Mouse (Mus musculus): ENCODE results near the gene Catsper4.
A peak's percentile ranks its signal among the peaks of the same experiment; 100 is the strongest.
"Not testable (repeated sequence)": the region's sequence is repeated elsewhere in the genome, so short reads cannot be mapped to it uniquely, and the experiment has no call there.

Gene Catsper4

GRCm38 (mm10) chr4:134227194-134227593 lies at the start of gene Catsper4:
Catsper4 (minus strand) TSS chr4:134227383.
- no peak for DNase-seq (ENCODE audit: low read depth)

DNA sequence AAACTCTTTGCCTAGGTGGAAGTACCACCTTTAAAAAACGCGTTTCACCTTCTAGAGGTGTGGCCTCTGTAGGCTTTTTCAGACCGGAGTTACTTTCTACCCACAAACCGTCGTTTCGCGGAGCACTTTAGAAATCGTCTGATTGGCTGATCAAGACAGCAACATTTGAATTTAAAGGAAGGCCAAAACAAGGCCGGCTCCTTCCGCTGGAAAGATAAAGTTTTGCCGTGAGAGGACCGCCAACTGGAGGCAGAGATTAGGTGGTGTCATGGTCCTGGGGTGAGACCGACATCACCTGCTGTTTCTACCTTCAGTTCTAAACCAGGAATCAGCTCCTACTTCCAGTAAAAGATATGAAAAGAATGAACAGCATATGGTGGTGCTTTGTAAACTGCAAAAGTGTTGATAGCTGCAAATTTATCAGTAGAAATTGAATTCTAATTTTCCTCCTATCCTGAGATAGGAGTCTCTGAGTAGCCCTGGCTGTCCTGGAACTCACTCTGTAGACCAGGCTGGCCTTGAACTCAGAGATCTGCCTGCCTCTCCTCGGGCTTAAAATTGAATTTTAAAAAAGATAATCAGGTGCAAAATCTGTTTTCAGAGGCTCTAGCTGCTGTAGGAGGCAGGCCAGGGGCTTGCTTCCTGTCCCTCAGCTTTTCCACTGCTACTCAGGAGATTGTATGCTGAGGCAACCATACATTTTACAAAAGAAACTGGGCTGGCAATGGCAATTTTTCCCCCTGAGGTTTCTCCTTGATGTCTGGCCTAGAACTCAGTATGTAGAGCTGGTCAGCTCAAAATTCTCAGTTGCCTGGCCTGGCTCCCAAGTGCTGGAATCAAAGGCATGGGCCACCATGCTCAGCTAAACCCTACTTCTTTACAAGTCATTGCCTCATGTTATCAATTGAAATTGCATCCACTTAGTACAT lies 46.5 kb upstream of the Catsper4 start:
- peak; percentile 54 for DNase-seq (ENCODE audit: low read depth)

DNA sequence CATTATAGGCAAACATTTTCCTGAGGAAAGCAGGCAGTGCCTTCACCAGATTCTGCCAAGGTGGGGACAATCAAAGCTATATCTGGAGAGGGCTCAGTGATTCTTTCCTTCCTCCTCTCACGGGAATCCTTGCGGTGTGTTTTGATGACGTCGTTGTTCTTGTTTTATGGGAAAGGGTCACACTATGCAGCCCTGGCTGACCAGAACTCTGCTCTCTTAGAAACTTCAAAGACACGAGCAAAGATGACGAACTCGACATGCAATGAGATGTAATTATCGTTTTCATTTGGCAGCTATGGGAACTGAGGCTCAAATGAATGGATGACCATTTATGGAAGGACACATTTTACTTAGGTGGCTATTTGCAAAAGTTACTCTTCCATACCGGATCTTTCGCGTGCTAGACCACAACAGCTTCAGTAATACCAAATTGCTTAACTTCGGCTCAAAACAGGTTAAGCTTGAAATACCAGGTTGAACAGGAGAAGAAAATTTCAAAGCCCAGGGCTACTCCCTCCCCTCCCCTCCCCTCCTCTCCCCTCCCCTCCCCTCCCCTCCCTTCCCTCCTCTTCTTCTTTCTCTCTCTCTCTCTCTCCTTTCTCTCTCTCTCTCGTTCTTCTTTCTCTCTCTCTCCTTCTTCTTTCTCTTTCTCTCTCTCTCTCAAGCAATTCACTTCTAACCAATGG lies 45.7 kb upstream of the Catsper4 start:
- DNase-seq (ENCODE audit: low read depth): no peak

GRCm38 (mm10) chr4:134271979-134272378 lies 44.8 kb upstream of the Catsper4 start:
- DNase-seq (ENCODE audit: low read depth): no peak

- DNase-seq (ENCODE audit: low read depth): not testable (repeated sequence)
These were observed 42.4 kb upstream of the Catsper4 start for GRCm38 (mm10) chr4:134269622-134270021.

DNA sequence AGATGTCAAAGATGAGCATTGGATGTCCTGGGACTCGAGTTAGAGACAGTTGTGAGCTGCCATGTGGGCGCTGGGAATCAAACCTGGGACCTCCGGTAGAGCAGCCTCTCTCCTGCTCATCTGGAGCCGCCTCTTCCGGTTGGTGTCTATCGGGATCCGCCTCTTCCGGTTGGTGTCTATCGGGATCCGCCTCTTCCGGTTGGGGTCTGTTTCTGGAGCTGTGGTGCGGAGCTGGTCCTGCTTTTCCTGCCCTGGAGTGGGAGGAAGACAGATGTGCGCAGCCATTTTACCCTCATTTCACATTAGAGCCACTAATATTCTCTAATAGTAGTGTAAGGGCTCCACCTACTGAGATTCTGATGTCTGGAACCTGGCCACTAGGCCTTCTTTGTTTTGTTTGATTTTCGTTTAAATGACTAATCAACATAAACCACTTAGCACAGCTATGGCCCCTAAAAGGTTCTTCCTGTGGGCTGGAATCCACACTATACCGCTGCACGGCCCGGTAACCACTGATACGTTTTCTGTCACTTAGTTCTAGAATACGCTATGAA lies 41.0 kb upstream of the Catsper4 start:
- no peak for DNase-seq (ENCODE audit: low read depth)

DNA sequence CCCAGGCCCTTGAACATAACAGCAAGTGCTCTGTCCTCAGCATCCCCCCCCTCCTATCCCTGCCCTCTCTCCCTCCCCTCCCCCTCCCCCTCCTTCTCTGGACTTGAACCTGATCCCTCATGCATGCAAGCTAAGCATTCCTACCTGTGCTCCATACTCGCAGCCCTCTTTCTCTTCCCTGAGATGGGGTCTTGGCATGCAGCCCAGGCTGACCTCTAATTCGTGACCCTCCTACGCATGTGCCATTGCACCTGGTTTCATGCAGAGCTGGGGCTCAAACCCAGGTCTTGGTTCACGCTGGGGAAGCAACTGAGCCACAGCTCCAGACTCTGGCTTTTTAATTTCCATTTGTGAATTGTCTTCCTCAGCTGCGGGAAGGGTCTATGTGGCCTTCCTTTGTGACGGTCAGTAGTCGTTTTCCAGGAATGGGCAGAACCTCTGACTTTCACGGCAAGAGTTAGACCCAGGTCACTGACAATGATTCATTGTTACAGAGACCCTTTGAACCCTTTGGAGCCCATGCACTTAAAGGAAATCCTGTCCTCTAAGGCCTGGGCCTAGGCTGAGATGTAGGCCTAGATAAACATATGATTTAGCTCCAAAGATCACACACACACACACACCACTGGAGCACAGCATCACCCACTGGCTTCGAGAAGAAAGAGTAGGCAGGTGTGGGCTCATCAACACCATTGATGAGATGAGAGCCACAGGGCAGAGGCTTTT lies 38.8 kb upstream of the Catsper4 start:
- DNase-seq (ENCODE audit: low read depth): no peak

- DNase-seq (ENCODE audit: low read depth): no peak
These were observed 36.0 kb upstream of the Catsper4 start for GRCm38 (mm10) chr4:134263191-134263590.

DNA sequence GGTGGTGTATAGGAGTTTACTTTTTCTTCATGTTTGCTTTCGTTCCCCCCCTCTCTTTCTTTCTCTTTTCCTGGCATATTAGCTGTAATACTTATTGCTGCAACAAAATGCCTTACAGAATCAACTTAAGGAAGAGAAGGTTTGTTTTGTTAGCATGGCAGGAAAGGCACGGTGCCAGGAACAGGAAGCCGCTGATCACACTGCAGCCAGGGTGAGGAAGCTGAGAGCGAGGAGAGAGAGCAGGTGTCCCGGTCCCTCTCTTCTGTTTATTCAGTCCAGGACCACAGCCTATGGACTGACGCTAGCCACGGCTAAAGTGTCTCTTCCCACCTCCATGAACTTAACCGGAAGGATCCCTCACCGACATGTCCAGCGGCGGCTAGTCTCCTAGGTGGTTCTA lies 31.2 kb upstream of the Catsper4 start:
- DNase-seq (ENCODE audit: low read depth): no peak

DNA sequence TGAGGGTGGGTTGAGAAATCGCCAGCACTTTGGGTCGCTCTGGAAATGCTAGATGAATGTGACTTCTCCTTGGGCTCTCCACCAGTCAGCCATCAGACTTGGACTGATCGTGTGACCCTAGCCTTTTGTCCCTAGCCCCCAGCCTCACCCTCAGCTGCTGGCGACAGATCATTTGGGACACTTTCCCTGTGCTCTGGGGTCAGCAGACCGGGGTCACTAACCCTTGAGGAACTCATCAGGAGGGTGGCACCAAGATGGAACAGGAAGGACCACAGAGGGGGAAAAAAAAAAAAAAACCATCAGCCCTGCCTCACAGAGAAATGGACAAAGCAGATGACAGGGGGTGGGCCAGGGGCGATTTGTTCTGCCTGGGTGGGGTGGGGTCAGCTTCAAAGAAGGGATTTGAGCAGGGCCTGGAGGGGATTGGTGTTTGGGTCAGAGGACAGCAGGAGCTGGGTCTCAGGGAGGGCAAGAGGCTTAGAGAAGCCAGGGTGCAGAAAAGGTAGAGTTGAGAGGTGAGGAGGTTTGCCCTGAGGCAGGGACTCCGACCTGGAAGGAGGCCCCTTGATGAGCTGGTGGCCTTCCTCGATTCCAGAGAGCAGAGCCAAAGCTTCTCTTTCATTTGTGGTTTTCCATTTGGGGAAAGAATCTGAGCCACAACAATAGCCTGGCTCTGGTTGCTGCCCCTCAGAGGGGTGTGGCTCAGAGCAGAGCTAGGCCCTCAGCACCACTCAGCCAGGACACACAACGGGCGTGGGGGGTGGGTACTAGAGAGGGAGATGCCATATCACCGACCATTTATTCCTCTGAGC lies 30.2 kb upstream of the Catsper4 start:
- DNase-seq (ENCODE audit: low read depth): no peak

DNA sequence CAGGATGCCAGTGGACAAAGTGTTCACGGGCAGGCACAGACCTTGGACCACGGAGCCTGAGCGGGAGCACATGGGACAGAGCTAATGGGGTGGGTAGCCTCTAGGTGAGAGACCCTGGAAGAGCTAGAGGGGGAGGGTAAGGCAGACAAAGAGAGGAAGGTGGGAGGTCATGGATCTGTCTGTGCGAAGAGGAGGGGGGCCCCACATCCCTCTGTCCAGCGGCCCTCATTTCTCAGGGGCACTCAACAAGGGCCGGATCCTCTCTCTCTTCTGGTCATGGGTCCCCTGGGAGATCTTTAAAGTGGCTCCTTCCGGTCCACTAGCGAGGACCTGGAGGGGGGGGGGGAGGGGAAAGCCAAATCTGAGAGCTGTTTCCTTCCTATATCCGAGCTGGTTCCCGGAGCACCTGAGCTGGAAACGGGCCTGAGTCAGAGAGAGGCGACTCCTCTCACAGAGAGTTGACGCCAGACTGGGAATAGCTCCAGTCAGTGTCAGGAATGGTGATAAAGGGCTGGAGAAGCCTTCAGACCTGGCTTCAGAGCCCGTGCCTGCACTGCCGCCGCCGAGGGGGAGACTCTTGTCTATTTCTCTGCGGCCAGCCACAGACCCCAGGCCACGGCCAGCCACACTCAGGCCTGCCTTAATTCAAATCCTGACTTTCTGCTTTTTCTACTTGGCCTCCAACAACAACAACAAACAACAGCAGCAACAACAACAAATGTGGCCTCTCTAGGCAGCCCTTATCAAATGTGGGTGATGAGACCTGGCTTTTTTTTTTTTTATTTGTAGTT lies 29.4 kb upstream of the Catsper4 start:
- DNase-seq (ENCODE audit: low read depth): no peak

GRCm38 (mm10) chr4:134255854-134256253 lies 28.7 kb upstream of the Catsper4 start:
- DNase-seq (ENCODE audit: low read depth): no peak

GRCm38 (mm10) chr4:134254835-134255234 lies 27.7 kb upstream of the Catsper4 start:
- no peak for DNase-seq (ENCODE audit: low read depth)

DNA sequence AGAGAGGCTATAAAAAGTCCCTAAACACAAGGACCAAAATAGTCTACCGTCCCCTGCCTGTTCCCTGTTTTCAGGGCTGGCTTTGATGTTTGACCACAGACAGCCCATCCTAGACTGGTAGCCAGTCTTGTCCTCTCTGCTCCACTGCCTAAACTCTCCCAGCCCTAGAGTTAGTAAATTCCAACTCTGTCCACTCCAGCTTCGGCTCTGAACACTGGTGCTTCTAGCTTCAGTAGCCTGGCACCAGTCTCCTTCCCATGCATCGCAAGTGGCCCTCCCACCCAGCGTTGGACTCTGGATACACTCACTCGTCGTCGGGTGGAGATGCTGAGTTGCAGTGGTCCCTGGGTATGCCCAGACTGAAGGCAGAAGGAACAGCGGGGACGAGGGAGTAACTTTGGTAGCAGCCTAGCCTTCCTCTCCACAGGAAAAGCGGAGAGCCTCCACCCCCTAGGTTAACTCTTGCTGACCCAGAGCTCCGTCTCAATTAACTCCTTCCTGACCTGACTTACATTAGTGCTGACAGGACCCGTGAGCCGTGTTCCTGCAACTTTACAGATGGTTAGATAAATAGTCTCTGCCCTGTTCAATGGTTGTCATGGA lies 26.6 kb upstream of the Catsper4 start, which contains the start of gene Grrp1:
TSS of gene Grrp1 (minus strand) at position 385 of the 603 bp plus-strand sequence.
- no peak for DNase-seq (ENCODE audit: low read depth)

DNA sequence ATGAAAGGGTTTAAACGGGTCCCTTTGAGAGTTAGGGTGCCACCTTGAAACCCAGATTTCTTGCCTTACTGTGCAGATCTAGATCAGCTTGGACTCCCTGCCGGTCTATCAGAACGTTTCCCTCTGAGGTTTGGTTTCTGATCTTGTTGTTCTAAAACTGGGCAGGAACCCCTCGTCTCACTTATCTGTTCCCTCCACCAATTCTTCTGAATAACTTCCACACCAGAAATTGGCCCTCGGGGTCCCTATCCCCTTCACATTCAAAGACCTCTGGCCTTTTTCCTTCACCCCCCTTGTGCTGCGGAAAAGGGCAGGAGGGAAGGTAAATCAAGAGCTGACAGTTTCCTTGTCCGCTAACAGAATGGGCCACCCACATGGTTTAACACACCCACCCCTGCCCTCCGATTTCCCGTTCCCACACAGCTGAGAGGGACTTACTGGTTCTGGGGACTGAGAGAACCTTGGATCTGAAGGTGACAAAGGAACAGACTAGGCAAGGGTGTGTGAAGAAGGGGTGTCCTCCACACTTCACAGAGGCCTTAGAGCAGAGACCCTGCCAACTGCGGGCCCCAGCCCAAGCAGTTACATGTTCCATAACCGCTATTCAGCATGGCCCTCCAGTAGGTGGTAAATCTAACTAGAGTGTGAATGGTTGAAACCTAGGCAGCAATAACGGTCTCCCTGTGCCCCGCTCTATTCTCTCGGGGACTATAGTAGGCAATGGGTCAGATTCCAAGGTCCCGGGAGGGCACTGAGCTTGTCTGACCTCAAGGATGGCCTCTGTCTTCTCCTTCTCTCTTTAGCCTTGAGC lies 25.9 kb upstream of the Catsper4 start:
- no peak for DNase-seq (ENCODE audit: low read depth)

DNA sequence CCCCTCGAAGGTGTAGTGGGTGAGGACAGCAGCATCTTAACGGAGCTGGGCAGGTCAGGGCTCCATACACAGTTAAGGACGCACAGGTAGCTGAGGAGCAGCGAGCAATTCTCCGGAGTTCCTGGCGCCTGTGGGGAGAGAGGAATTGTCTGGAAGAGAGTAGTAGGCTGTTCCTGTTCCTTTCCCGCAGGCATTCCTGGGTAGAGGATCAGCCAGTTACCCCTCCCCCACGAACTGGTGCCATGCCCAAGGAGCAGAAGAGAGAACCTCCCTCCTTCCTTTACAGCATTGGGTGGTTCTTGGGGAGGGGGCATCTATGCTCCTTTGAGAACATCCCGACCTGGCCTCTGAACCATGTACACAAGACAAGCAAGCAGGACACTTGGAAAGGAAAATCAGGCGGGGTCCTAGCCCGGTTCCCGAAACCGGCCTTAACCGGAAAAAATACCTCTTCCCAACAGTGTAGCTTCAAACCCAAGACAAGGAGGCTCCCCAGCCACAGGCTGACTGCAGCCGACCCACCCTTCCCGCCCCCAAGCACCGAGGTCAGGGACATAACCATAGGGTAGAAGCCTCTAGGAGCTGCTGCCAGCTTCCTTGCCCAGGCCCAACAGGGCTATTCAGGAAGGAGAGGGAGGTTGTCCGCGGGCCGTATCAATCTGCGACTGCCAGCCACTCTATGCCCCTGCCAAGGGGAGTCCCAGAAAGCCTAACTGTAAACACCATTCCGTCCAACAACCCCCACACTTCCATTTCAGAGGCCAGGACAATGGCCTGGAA lies 25.1 kb upstream of the Catsper4 start:
- no peak for DNase-seq (ENCODE audit: low read depth)

GRCm38 (mm10) chr4:134251241-134252130 lies 24.3 kb upstream of the Catsper4 start:
- no peak for DNase-seq (ENCODE audit: low read depth)

- DNase-seq (ENCODE audit: low read depth): no peak
These were observed 23.7 kb upstream of the Catsper4 start for GRCm38 (mm10) chr4:134250930-134251240.

Measured in c-Kit-positive CD71-negative TER-119-negative erythroid progenitor cells, embryonic 14.5 days (primary cell).